Mouse (Mus musculus): Measurements from ENCODE around the gene Ahrr. TPM values are rescaled to one million over a fixed set of nuclear protein-coding genes. Genes with fewer than 3 reads are reported as not detected.

Gene Ahrr
- total RNA-seq (2014; rRNA removed): 0.99 and 3.3 TPM in 2 replicates
- 0.45 and 0.54 TPM in 2 replicates for polyA plus RNA-seq (2015; fragmentation: Nextera tagmentation; extraction: Ambion mirVana)

DNA sequence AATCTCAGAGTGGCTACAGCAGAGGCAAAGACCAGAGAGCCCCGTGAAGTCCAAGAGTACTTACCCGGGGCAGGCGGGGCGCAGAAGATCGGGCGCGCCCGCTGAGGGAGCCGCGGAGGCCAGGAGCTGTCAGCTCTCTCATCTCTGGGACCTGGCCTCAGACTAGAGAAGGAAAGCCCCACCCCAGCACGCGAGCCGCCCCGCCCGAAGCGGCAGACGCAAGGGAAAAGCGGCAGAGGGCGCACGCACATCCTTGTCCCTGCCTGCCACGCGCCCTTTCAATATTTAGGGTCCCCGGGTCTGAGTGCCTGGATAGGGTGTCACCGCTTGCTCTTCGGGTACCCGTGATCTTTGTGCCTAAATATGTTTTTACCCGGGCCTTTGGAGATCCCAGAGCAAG lies at the start of gene Ahrr:
Gene Ahrr, minus strand, starts transcription at position 165 of the 400 bp plus-strand sequence.
- no peaks in the 10 kb centered on the region for H3K4me1 ChIP-seq (ENCODE audit: insufficient read depth, low read length)
- no peak within 1 kb of the TSS for H3K27ac ChIP-seq
- H3K27me3 ChIP-seq (ENCODE audit: insufficient read depth, low read length): no peaks in the 10 kb centered on the region
- H3K9me3 ChIP-seq (ENCODE audit: low read length): no peaks in the 10 kb centered on the region
- peak within 1 kb of the TSS; percentile 30 for H3K4me3 ChIP-seq (ENCODE audit: low read length)
- ATAC-seq (peak; percentile 45; the same call in 1 of the 2 replicates), DNase-seq (ENCODE audit: low spot score) (peak; percentile 44)
- H3K36me3 ChIP-seq (ENCODE audit: insufficient read depth, low read length): no peaks in the 10 kb centered on the region
- 0 out of 2 replicates have a peak within 1 kb of the TSS, but pooled peaks have one; percentile 18 for H3K9ac ChIP-seq (replicated peaks; ENCODE audit: low read length)
- peak within 1 kb of the TSS; percentile 62 for H3K4me2 ChIP-seq (ENCODE audit: low read depth, low read length)
- under 1% methylated on average over 27 of the region's 27 CpGs for WGBS
- peak; percentile 56 for TF ChIP-seq CTCF (IDR thresholded peaks at IDR 0.05; ENCODE audit: low read depth)

DNA sequence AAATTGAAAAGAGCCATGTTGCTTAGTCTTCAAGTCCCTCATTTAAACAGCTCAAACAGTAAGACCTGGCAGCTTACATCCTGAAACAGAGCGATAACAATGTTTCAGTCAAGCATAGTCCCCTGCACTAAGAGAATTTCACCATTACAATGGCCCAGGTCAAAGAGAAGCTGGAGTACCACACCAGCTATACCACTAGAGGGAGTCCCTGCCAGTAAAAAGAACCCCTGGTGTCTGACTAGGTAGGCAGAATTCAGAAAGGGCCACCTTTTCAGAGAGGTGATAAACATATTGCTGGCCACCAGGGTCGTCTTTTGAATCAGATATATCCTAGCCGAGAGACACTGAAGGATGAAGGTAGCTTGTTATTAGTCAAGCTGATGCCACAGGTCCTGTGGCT lies 48.9 kb upstream of the Ahrr start:
- Histone ChIP-seq H3K4me2 (ENCODE audit: low read depth, low read length) (no peak overlapping the region), H3K4me3 (ENCODE audit: low read length) (no peak overlapping the region), H3K27ac (no peak overlapping the region), H3K9ac (replicated peaks; ENCODE audit: low read length) (no peak overlapping the region), H3K4me1 (ENCODE audit: insufficient read depth, low read length) (no peaks in the 10 kb centered on the region), H3K27me3 (ENCODE audit: insufficient read depth, low read length) (no peaks in the 10 kb centered on the region), H3K36me3 (ENCODE audit: insufficient read depth, low read length) (peaks cover 50% of the 10 kb centered on the region), H3K9me3 (ENCODE audit: low read length) (no peaks in the 10 kb centered on the region)
- peak; percentile 85 for ATAC-seq
- peak; percentile 77 for TF ChIP-seq CTCF (IDR thresholded peaks at IDR 0.05; ENCODE audit: low read depth)
- DNase-seq (ENCODE audit: low spot score): peak; percentile 74
- 50% methylated on average over 3 of the region's 3 CpGs for WGBS

DNA sequence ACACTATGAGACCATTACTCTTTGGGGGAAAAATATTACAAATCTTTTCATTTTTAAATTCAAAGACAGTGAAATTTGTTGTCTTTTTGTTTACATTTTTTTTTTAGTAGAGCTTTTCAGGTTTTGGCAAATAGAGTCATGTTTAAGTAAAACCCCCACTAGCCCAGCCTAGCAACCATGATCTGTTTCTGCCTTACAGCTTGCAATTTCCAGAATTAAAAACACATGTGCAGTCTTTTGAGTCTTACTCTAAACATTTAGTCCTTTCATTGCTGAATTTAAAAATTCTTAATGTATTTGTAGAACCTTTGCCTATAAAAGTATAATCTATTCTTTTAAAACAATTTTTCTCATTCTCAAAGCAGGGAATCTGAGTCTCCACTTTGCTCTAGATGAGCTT lies 37.2 kb upstream of the Ahrr start:
- Histone ChIP-seq H3K27ac (no peak overlapping the region), H3K36me3 (ENCODE audit: insufficient read depth, low read length) (peaks cover 59% of the 10 kb centered on the region), H3K27me3 (ENCODE audit: insufficient read depth, low read length) (no peaks in the 10 kb centered on the region), H3K9me3 (ENCODE audit: low read length) (no peaks in the 10 kb centered on the region), H3K4me3 (ENCODE audit: low read length) (no peak overlapping the region), H3K4me2 (ENCODE audit: low read depth, low read length) (no peak overlapping the region), H3K9ac (replicated peaks; ENCODE audit: low read length) (no peak overlapping the region), H3K4me1 (ENCODE audit: insufficient read depth, low read length) (no peaks in the 10 kb centered on the region)
- no peak for ATAC-seq
- DNase-seq (ENCODE audit: low spot score): no peak
- TF ChIP-seq CTCF (IDR thresholded peaks at IDR 0.05; ENCODE audit: low read depth): no peak

DNA sequence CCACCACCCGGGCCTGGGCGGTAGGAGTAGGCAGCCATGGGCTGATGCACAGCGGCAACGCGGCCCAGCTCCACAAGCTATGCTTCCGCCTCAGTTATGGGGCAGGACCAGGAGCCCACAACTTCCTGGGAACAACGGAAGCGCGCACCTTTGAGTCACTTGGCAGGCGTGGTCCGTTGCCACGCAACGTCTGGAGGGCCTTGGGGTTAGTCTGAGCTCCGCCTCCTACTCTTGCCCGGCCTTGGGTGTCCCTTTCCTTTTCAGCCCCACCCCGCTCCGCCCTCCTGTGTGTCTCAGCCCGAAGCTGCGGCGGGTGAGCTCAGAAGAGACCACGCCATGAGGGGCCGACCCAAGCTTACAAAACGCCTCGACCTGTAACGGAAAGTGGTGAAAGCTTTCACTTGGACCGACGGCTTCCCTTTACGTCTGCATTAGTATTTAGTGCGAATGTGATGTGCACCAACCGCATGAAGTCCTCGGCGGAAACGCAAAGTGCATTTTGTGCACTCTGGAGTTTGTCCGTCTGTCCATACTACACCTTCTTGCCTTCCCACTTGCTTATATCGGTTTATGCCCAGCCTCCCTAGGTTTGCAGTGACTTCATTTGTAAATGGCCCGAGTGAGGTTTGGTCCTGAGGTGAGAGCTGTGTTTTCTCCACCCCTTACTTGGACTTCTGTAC lies 25.2 kb upstream of the Ahrr start, which contains the start of gene Pdcd6:
Gene Pdcd6, minus strand, starts transcription at position 411 of the 680 bp plus-strand sequence.
- H3K36me3 ChIP-seq (ENCODE audit: insufficient read depth, low read length): peaks cover 24% of the 10 kb centered on the region
- H3K4me3 ChIP-seq (ENCODE audit: low read length): peak within 1 kb of the TSS; percentile 76
- H3K4me2 ChIP-seq (ENCODE audit: low read depth, low read length): peak within 1 kb of the TSS; percentile 78
- peak within 1 kb of the TSS; percentile 49 for H3K27ac ChIP-seq
- H3K4me1 ChIP-seq (ENCODE audit: insufficient read depth, low read length): peaks cover 9% of the 10 kb centered on the region; the same call in 1 of the 2 replicates
- ATAC-seq (peak; percentile 97), DNase-seq (ENCODE audit: low spot score) (peak; percentile 95)
- WGBS: under 1% methylated on average over 34 of the region's 36 CpGs
- no peak for TF ChIP-seq CTCF (IDR thresholded peaks at IDR 0.05; ENCODE audit: low read depth)
- peak within 1 kb of the TSS; percentile 69 for H3K9ac ChIP-seq (replicated peaks; ENCODE audit: low read length)
- H3K9me3 ChIP-seq (ENCODE audit: low read length): no peaks in the 10 kb centered on the region
- H3K27me3 ChIP-seq (ENCODE audit: insufficient read depth, low read length): no peaks in the 10 kb centered on the region

DNA sequence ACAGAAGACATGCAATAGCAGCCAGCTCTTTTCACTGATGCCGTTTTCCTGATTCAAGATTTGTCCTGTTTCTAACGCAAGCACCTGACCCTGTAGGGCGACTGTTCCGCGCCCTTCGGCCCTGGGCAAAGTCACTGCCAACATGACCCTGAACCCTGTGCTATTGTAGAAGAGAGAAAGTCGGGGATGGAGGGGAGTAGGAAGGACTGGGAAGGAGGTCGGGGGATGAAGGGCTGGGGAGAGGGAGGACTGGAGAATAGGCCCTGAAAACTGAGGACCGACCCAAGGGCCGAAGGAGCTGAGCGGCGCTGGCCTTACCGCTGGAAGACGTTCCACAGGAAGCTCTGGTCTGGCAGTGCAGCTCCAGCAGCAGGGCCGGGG lies 24.6 kb upstream of the Ahrr start:
- ATAC-seq (no peak), DNase-seq (ENCODE audit: low spot score) (no peak)
- H3K4me2 ChIP-seq (ENCODE audit: low read depth, low read length): peak overlapping the region; percentile 78
- TF ChIP-seq CTCF (IDR thresholded peaks at IDR 0.05; ENCODE audit: low read depth): no peak
- H3K36me3 ChIP-seq (ENCODE audit: insufficient read depth, low read length): peaks cover 19% of the 10 kb centered on the region
- no peaks in the 10 kb centered on the region for H3K27me3 ChIP-seq (ENCODE audit: insufficient read depth, low read length)
- H3K4me1 ChIP-seq (ENCODE audit: insufficient read depth, low read length): peaks cover 9% of the 10 kb centered on the region; the same call in 1 of the 2 replicates
- H3K27ac ChIP-seq: peak overlapping the region; percentile 49; the same call in 1 of the 2 replicates
- H3K4me3 ChIP-seq (ENCODE audit: low read length): peak overlapping the region; percentile 76
- H3K9me3 ChIP-seq (ENCODE audit: low read length): no peaks in the 10 kb centered on the region
- WGBS: 3% methylated on average over 15 of the region's 15 CpGs
- peak overlapping the region; percentile 69 for H3K9ac ChIP-seq (replicated peaks; ENCODE audit: low read length)

DNA sequence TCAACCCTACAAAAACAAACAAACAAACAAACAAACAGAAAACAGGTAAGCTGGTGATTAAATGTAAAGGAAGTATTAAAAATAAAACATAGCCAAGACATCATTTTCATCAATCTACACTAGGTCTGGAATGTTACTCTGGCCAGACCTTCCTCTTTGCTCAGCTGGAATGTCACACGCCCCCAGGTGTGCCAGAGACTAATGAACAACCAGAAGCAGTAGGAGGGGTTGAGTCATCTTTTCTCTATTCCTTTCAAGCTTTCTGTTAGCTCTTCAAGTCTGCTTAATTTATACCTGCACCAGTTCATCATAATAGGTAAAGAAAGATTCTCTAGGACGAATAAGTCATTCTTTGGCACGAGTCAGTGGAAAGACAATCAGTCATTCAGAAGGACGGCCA lies 24.3 kb upstream of the Ahrr start:
- peak overlapping the region; percentile 49; the same call in 1 of the 2 replicates for H3K27ac ChIP-seq

DNA sequence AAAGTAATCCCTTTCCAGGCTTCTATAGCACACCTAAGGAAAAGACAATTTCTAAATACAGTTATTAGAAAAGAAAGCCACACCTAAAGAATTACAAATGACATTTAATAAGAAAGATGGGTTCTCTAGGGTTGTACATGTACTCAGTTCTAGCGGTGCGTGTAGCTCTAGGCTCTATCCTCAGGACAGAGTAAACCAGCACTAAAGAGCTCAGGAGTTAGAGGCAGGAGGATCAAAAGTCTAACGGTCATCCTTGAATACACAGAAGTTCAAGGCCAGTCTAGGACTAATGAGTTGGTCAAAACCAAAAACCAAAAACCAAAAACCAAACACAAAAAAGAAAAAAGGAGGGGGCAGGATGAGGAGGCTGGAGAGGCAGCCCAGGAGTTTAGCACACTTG lies 22.5 kb upstream of the Ahrr start:
- Histone ChIP-seq H3K27me3 (ENCODE audit: insufficient read depth, low read length) (no peaks in the 10 kb centered on the region), H3K4me2 (ENCODE audit: low read depth, low read length) (no peak overlapping the region), H3K4me1 (ENCODE audit: insufficient read depth, low read length) (peaks cover 9% of the 10 kb centered on the region; the same call in 1 of the 2 replicates), H3K36me3 (ENCODE audit: insufficient read depth, low read length) (peaks cover 21% of the 10 kb centered on the region), H3K4me3 (ENCODE audit: low read length) (no peak overlapping the region), H3K27ac (no peak overlapping the region), H3K9me3 (ENCODE audit: low read length) (no peaks in the 10 kb centered on the region), H3K9ac (replicated peaks; ENCODE audit: low read length) (no peak overlapping the region)
- no peak for ATAC-seq
- no peak for TF ChIP-seq CTCF (IDR thresholded peaks at IDR 0.05; ENCODE audit: low read depth)
- 98% methylated on average over 3 of the region's 3 CpGs for WGBS
- no peak for DNase-seq (ENCODE audit: low spot score)

More for the DNA sequence above, 24.3 kb upstream of the Ahrr start:
- peak overlapping the region; percentile 76 for H3K4me3 ChIP-seq (ENCODE audit: low read length)
- no peaks in the 10 kb centered on the region for H3K9me3 ChIP-seq (ENCODE audit: low read length)
- 23% methylated on average over 4 of the region's 4 CpGs for WGBS
- H3K9ac ChIP-seq (replicated peaks; ENCODE audit: low read length): peak overlapping the region; percentile 69
- no peak for TF ChIP-seq CTCF (IDR thresholded peaks at IDR 0.05; ENCODE audit: low read depth)
- ATAC-seq (no peak), DNase-seq (ENCODE audit: low spot score) (no peak)
- H3K4me2 ChIP-seq (ENCODE audit: low read depth, low read length): peak overlapping the region; percentile 78
- peaks cover 15% of the 10 kb centered on the region for H3K36me3 ChIP-seq (ENCODE audit: insufficient read depth, low read length)
- peaks cover 9% of the 10 kb centered on the region; the same call in 1 of the 2 replicates for H3K4me1 ChIP-seq (ENCODE audit: insufficient read depth, low read length)
- H3K27me3 ChIP-seq (ENCODE audit: insufficient read depth, low read length): no peaks in the 10 kb centered on the region
